Comparison of ENCODE assay signal across 10 mouse cellular contexts in genomic region chr11:107919852-107920508, GRCm38 (mm10). TPM values are rescaled to one million over a fixed set of nuclear protein-coding genes. Genes with fewer than 3 reads are reported as not detected.
A peak's percentile ranks its signal among the peaks of the same experiment; 100 is the strongest.
DNase-seq lines count a peak whose midpoint lies in the region; ATAC-seq lines count a peak whose summit lies in the region.
"Had no signal": no experiment of that assay in that cellular context is flagged by ENCODE, and none has a peak within 500 bp of the region (broad histone marks: within the 10 kb centered on the region; RNA-seq: fewer than 3 reads in every experiment).

No protein-coding gene starts in this region.

- no peak overlapping the region for H3K9ac ChIP-seq in liver, embryonic 12.5 days

- WGBS in liver, embryonic 12.5 days (ENCODE audit: insufficient replicate concordance) = 41% methylated on average over 16 of the region's 16 CpGs

- no peaks in the 10 kb centered on the region for H3K9me3 ChIP-seq in liver, embryonic 12.5 days (replicated peaks)

- H3K4me2 ChIP-seq in liver, embryonic 12.5 days = no peak overlapping the region

- H3K4me1 ChIP-seq in liver, embryonic 12.5 days = no peaks in the 10 kb centered on the region

- H3K27me3 ChIP-seq in liver, embryonic 12.5 days (replicated peaks) = peaks cover 32% of the 10 kb centered on the region

- no peak overlapping the region for H3K27ac ChIP-seq in liver, embryonic 12.5 days

- no peak overlapping the region for H3K4me3 ChIP-seq in liver, embryonic 12.5 days

- H3K36me3 ChIP-seq in liver, embryonic 12.5 days = no peaks in the 10 kb centered on the region

- peak; percentile 27 to 46 for DNase-seq in adrenal gland, postnatal 36 days
- no peak for DNase-seq in adrenal gland, adult 18-20 months (ENCODE audit: low spot score in 2 of 2)
- DNase-seq in liver = peak; percentile 18
- peak; percentile 55 for DNase-seq in embryo, embryonic 10 days (ENCODE audit: low spot score)
- no peak for DNase-seq in cerebellum, adult 18-20 months
- DNase-seq in spleen, adult 18-20 months = no peak
- DNase-seq: thymus, postnatal 4 days had no signal

- ATAC-seq in liver, embryonic 12.5 days = no peak
- ATAC-seq in megakaryocyte progenitor cell, adult 5-6 weeks (replicated peaks; ENCODE audit: poor library complexity) = peak; percentile 64

RNA-seq across cellular contexts. Expression of gene Cacng5, which starts 5.1 kb away (rescaled TPM):
- under 1 TPM; 0.07 to 0.13 TPM for total RNA-seq in adrenal gland, postnatal 36 days (2021)
- under 1 TPM in 1 of 2 experiments, not detected in 1; 0.10 TPM for total RNA-seq in adrenal gland, adult 18-20 months (2021)
- polyA plus RNA-seq in liver, embryonic 12.5 days (2016; fragmentation: Nextera tagmentation; extraction: Ambion mirVana) = 0.50 and 0.58 TPM in 2 replicates
- not detected in 2 replicates for total RNA-seq in megakaryocyte progenitor cell, adult 5-6 weeks (2015)
- not detected in 2 replicates for total RNA-seq in megakaryocyte progenitor cell, adult 5-6 weeks (2017)
- total RNA-seq: heart, adult 18-20 months had no signal

Comparison
In these comparisons a context has a peak if more than half of its experiments do, and no peak if none do; other contexts are left out.
1. DNase-seq: peak in adrenal gland, postnatal 36 days (2 of 2), liver (single experiment) and embryo, embryonic 10 days (single experiment); none in adrenal gland, adult 18-20 months (0 of 2), cerebellum, adult 18-20 months (0 of 2) and spleen, adult 18-20 months (0 of 2).